Mouse (Mus musculus): ENCODE data around the gene B230104I21Rik.

B230104I21Rik gene

DNA sequence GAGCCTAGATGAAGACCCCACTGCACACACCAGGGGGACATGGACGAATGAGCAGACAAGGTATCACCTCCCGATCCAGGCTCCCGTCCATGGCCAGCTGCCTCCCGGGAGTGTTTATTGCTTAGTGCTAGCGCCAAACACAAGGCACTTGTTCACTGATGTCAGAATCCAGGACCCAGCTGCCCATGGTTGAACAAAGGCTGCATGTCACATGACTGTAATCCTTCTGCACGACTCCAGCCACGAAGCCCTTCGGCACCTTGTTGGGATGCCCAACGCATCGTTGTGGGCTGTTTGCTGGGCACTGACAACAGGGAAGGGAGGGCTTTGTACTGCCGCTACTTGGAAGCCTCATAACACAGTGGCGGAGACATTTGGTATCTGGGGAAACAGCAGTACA, at the start of gene B230104I21Rik:
B230104I21Rik (plus strand) TSS at position 367 of the 400 bp plus-strand sequence.
- no peak for DNase-seq (ENCODE audit: low spot score)

DNA sequence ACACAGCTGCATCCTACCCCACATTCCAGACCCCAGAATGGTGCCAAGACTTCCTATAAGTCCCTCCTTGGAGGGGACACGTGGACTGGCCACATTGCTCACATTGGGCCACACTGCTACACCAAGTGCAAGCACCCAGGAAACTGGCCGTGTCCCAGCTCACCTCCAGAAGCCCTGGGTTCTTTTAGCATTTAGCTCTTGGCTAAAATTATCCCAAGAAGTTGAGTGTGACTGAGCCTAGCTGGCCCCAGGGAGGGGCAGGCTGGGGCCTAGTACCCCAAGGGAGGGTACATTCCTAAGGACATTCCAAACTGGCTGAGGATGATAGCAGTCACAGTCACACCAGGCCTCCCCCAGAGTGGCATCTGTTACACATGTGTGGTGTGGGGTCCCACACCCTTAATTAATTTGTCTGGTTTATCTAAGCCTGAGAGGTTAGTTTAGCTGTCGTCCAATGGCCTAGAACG, 42.2 kb upstream of the B230104I21Rik start:
- no peak for DNase-seq (ENCODE audit: low spot score)

GRCm38 (mm10) chr4:154294262-154294731, 41.6 kb upstream of the B230104I21Rik start:
- no peak for DNase-seq (ENCODE audit: low spot score)

- no peak for DNase-seq (ENCODE audit: low spot score)
These were observed 38.2 kb upstream of the B230104I21Rik start for GRCm38 (mm10) chr4:154297761-154298160.

DNA sequence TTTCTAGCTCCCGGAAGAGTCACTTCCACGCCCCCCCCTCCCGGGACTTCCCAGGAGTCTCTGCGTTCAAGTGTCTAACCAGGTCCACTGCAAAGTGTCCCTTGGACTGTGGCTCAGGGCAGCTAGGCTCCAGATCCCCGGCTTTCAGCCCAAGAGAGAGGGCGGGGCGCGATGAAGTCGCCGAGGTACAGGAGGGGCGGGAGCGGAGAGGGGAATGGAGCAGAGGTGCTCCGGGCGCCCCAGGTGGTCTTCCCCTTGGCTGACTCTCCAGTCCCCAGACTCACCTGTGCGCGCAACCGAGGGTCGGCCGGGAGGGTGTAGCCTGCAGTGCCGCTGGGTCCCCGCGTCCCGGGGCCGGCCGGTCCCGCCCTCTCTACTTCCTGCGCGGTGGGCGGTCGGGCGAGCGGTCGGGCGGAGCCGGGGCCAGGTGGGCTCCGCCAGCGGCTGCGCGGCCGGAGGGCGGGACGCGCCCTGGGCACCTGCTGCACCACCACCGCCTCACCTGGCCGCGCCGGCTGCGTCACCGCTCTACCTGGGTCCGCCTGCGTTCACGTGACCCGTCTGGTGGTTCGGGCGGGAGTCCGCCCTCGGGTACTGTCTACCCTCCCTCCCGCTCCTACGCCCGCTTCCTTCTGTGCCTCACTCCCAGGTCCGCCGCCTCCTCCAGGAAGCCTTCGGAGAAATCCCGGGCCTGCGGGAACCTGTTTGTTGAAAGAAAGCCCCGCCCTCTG, 36.2 kb upstream of the B230104I21Rik start:
- peak; percentile 50 for DNase-seq (ENCODE audit: low spot score)

GRCm38 (mm10) chr4:154301466-154301881, 34.5 kb upstream of the B230104I21Rik start, which contains the start of gene Arhgef16:
Gene Arhgef16, minus strand, starts transcription at chr4:154301676.
- DNase-seq (ENCODE audit: low spot score) = peak; percentile 41

GRCm38 (mm10) chr4:154309131-154309530, 26.8 kb upstream of the B230104I21Rik start:
- no peak for DNase-seq (ENCODE audit: low spot score)

- DNase-seq (ENCODE audit: low spot score) = no peak
These were observed 25.2 kb upstream of the B230104I21Rik start for GRCm38 (mm10) chr4:154310576-154311262.

- DNase-seq (ENCODE audit: low spot score) = no peak
These were observed 23.6 kb upstream of the B230104I21Rik start for GRCm38 (mm10) chr4:154312143-154312812.

- DNase-seq (ENCODE audit: low spot score) = no peak
These were observed 22.8 kb upstream of the B230104I21Rik start for GRCm38 (mm10) chr4:154312935-154313621.

DNA sequence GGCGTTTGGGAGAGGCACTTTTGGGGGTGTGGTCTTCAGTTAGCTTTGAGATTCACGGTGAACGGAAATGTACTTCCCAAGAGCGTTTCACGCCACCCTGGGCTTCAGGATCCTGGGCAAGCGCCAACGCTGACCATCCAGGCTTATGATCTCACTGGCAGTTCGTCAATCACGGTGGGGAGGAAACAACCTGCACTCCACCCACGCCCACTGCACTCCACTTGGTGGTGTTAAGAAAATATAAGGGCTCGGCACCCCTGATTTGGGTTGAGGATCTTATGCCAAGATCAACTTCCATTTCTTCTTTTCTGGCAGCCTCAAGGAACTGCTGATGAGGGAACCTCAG, 22.3 kb upstream of the B230104I21Rik start:
- no peak for DNase-seq (ENCODE audit: low spot score)

- no peak for DNase-seq (ENCODE audit: low spot score)
These were observed 10.5 kb upstream of the B230104I21Rik start for GRCm38 (mm10) chr4:154325410-154325809.

- no peak for DNase-seq (ENCODE audit: low spot score)
These were observed 7.5 kb upstream of the B230104I21Rik start for GRCm38 (mm10) chr4:154328431-154328830.

DNA sequence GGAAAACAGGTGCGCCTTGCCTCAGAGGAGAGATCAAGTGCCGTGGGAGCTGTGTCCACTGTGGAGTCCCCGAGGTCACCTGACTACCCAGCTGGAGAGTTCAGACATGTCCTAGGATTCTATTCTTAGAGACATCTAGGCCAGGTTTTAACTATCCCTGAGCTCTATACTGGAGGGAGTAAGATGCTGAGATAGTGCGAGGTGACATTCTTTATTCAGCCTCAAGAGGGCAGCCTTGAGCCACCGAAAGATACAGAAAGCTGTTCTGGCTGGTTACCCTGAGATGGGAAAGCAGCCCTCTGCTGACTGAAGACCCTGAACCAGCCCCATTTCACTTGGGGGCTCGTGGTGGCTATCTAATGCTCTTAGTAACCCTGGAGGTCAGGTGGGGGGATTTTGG, 7.1 kb upstream of the B230104I21Rik start:
- DNase-seq (ENCODE audit: low spot score) = peak; percentile 59

DNA sequence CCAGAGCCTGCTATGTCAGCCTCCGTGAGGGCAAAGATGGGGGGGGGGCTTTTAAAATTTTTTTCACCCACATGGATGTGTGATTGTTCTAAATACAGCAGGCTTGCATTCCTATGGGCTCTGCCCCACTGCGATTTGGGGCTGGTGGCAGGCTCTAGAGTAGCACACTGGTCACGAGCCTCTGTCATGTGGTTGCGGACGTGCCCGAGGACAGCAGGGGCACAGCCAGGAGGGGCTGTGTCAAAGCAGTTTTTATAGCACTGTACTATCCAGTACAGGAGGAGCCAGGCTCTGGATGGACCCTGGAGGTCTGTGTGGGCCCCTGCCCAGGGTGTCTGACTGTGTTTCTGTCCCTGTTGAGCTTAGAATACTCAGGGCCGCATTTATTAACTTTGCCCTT, 5.9 kb upstream of the B230104I21Rik start:
- no peak for DNase-seq (ENCODE audit: low spot score)

DNA sequence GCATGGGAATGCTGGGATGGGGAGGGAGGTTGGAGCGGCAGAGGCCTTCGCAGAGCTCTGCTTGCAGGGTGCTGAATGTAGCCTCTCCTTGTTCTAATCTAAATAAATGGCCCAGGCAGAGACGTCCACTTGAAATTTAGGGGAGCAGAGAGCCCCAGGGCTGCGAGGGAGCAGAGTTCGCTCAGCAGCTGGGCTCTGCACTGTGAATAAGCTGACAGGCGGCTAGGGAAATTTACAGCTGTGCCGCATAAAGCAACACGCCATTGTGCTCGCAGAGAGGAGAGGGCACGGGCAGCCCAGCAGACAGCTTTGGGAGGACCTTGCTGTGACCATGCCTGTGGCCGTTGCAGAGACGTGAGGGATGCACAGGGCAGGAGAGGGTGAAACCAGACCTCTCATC, 4.7 kb upstream of the B230104I21Rik start:
- no peak for DNase-seq (ENCODE audit: low spot score)

GRCm38 (mm10) chr4:154333300-154333699, 2.6 kb upstream of the B230104I21Rik start:
- DNase-seq (ENCODE audit: low spot score) = no peak

DNA sequence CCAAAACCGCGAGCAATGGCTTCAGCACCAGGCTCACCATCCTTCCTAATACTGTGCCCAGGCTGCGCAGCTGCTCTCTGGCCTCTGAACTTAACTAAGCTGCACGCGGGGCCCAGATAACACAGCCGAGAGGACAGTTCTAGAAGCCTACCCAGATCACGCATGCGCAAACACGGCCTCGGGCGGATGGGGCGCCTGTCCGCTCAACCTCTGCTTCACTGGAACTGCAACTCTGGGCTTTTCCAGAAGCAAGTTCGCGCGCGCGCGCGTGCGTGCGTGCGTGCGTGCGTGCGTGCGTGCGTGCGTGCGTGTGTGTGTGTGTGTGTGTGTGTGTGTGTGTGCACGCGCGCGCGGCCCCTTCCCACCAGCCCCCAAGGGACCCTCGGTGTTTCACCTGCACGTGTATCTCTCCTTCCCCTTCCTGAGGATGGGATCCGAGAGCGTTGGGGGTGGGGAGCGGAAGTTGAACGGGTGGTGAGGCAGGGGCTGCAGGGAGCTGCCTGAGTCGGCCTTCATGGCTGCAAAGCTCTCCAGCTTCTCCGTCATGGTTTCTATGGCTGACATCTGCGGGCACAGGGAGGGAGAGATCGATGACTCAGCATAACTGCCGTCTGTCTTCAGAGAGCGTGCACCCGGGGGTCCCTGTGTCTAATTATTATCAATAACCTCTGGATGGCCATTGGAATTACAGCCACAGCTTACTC, 1.1 kb upstream of the B230104I21Rik start:
- no peak for DNase-seq (ENCODE audit: low spot score)

GRCm38 (mm10) chr4:154336650-154337049, 723 bp downstream of the B230104I21Rik start:
- DNase-seq (ENCODE audit: low spot score) = no peak

- no peak for DNase-seq (ENCODE audit: low spot score)
These were observed 11.0 kb downstream of the B230104I21Rik start for GRCm38 (mm10) chr4:154346731-154347522.

All from urinary bladder, postnatal 25 days (tissue).